Mouse (Mus musculus) embryonic facial prominence, embryonic 15.5 days (tissue): ENCODE results near the gene Lifr. TPM values are rescaled to one million over a fixed set of nuclear protein-coding genes. Genes with fewer than 3 reads are reported as not detected.

Experiments
- ATAC-seq: fragments of 200-750 bp; cut with Nextera tagmentation; 2 replicates; pipeline ENCODE4 v1.8.0; 2017; ENCODE audit warnings: low read depth, moderate TSS enrichment; ENCODE audit not compliant: insufficient number of reproducible peaks, low FRiP score, low TSS enrichment
- H3K27ac ChIP-seq: fragments of 300-500 bp; sonication (generic); replicated peaks from 2 replicates; pipeline ENCODE4 v1.5.1; 2015; ENCODE audit warnings: mild to moderate bottlenecking, inconsistent platforms
- H3K27me3 ChIP-seq: fragments of 300-500 bp; sonication (generic); 2 replicates; pipeline ENCODE4 v1.6.1; 2015; ENCODE audit warnings: inconsistent platforms
- H3K36me3 ChIP-seq: fragments of 300-500 bp; sonication (generic); 2 replicates; pipeline ENCODE4 v1.6.1; 2015; ENCODE audit warnings: mild to moderate bottlenecking, inconsistent platforms
- H3K4me1 ChIP-seq: fragments of 300-500 bp; sonication (generic); 2 replicates; pipeline ENCODE4 v1.6.1; 2015; ENCODE audit warnings: inconsistent platforms
- H3K4me2 ChIP-seq: fragments of 300-500 bp; sonication (generic); replicated peaks from 2 replicates; pipeline ENCODE4 v1.6.1; 2015; ENCODE audit warnings: mild to moderate bottlenecking, inconsistent platforms
- H3K4me3 ChIP-seq: fragments of 300-500 bp; sonication (generic); replicated peaks from 2 replicates; pipeline ENCODE4 v1.5.1; 2015; ENCODE audit warnings: mild to moderate bottlenecking, inconsistent platforms
- H3K9ac ChIP-seq: fragments of 300-500 bp; sonication (generic); 2 replicates; pipeline ENCODE4 v1.6.1; 2015; ENCODE audit warnings: inconsistent platforms
- H3K9me3 ChIP-seq: fragments of 300-500 bp; sonication (generic); replicated peaks from 2 replicates; pipeline ENCODE4 v1.6.1; 2016; ENCODE audit warnings: inconsistent platforms
- WGBS: fragments of 180-500 bp; shearing (Covaris S2); methylation state at CpG from one replicate; pipeline ENCODE4 v1.1.7; 2015; 5-methylcytosine and 5-hydroxymethylcytosine counted together
- polyA plus RNA-seq: library from polyadenylated mRNA; unstranded; fragments of >200 nt; fragmentation: Nextera tagmentation; extraction: Ambion mirVana; gene quantifications from 2 replicates; pipeline ENCODE4 v1.2.1, GENCODE M21; 2015

The Lifr gene
- polyA plus RNA-seq, 1 experiment from 2014 or later: 27.7 TPM

DNA sequence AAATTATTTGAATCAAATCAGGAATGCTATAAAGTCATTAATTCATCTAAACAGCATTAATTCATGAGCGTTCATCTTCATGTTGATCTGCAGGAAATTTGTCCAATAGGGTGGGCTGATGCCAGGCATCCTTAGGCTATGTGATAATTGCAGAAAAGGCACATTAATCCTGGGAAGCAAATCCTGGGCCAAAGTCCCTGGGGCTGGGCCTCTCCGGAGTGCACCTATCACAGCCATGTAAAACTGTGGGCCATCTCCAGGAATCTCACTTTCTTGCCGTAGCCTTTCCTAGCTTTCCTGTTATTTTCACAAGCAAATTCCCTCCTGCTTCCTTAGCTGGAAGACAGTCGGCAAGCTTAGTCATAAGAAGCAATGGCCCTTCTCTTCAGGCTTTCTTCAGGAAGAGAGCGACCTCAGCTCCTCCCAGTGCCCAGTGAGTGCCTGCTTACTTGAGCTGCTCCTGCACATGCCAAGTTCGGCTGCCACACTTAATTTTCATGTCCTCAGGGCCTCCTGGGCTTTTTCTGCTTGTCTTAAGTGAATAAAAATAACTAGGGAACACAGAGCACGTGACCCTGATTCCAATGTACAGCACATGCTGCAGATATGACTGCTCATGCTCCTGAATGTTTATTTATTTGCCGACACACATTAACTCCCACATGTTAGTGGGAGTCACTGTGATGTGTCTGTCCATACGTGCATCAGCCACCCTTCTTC is 26.7 kb upstream of the Lifr start:
- Histone ChIP-seq H3K9me3 (no peaks in the 10 kb centered on the region), H3K27me3 (no peaks in the 10 kb centered on the region), H3K4me3 (no peak overlapping the region), H3K36me3 (no peaks in the 10 kb centered on the region), H3K27ac (no peak overlapping the region), H3K4me2 (no peak overlapping the region), H3K9ac (no peak overlapping the region), H3K4me1 (peaks cover 5% of the 10 kb centered on the region; the same call in 1 of the 2 replicates)
- WGBS: 52% methylated on average over 9 of the region's 9 CpGs
- no peak for ATAC-seq

DNA sequence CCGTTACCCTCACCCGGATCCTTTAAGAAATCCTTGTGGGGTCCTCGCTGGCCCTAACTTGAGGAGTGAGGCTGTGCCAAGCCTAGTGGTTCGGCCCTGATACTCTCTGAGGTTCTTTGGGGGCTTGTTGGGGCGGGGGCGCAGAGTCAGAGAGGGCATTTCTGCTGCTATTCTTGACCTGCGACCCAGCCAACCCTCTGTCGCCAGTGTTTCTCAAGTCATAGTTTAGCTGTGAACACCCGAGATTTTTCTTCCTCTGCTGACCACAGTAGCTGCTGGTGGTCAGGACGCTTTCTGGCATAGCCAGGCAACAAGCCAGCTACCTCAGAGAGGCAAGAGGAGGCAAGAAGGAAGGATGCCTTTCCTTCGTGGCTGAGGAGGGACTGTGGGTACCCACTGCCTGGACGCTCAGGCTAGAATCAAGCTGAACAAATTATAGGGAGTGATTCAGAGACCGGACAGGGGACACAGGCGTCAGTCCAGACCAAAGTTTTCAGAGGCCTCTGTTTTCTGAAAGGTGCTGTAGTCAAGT is 25.4 kb upstream of the Lifr start:
- Histone ChIP-seq H3K27ac (no peak overlapping the region), H3K9me3 (no peaks in the 10 kb centered on the region), H3K36me3 (no peaks in the 10 kb centered on the region), H3K4me3 (no peak overlapping the region), H3K9ac (no peak overlapping the region), H3K4me1 (peaks cover 7% of the 10 kb centered on the region; the same call in 1 of the 2 replicates), H3K4me2 (no peak overlapping the region), H3K27me3 (no peaks in the 10 kb centered on the region)
- ATAC-seq: peak; percentile 65; the same call in 1 of the 2 replicates
- 82% methylated on average over 14 of the region's 14 CpGs for WGBS

- ATAC-seq: no peak
- Histone ChIP-seq H3K27me3 (no peaks in the 10 kb centered on the region), H3K27ac (no peak overlapping the region), H3K9ac (no peak overlapping the region), H3K4me3 (no peak overlapping the region), H3K9me3 (no peaks in the 10 kb centered on the region), H3K4me2 (no peak overlapping the region), H3K4me1 (peaks cover 7% of the 10 kb centered on the region; the same call in 1 of the 2 replicates), H3K36me3 (no peaks in the 10 kb centered on the region)
- 79% methylated on average over 5 of the region's 5 CpGs for WGBS
These were observed 24.8 kb upstream of the Lifr start for GRCm38 (mm10) chr15:7065624-7066023.

DNA sequence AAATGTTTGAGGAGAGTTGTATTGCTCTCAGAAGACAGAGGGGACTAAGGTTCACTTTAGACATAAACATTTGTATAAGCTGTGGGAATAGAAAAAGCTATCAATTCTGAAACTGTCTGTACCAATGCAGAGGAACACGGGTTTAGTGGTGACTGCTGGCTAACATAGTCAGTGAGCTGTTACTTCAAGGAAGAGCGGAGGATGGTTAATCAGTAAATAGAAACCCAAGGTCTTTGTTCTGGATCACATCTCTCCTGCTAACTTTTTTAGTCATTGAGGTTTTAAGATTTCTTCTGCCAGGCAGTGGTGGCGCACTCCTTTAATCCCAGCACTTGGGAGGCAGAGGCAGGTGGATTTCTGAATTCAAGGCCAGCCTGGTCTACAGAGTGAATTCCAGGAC is 23.7 kb upstream of the Lifr start:
- no peak overlapping the region for H3K4me2 ChIP-seq
- H3K4me1 ChIP-seq: peaks cover 7% of the 10 kb centered on the region; the same call in 1 of the 2 replicates
- H3K27me3 ChIP-seq: no peaks in the 10 kb centered on the region
- WGBS: 89% methylated on average over 3 of the region's 3 CpGs
- no peaks in the 10 kb centered on the region for H3K9me3 ChIP-seq
- H3K36me3 ChIP-seq: no peaks in the 10 kb centered on the region
- H3K4me3 ChIP-seq: no peak overlapping the region
- no peak overlapping the region for H3K27ac ChIP-seq
- no peak for ATAC-seq
- H3K9ac ChIP-seq: no peak overlapping the region

- ATAC-seq: no peak
- Histone ChIP-seq H3K27me3 (no peaks in the 10 kb centered on the region), H3K9me3 (no peaks in the 10 kb centered on the region), H3K4me3 (no peak overlapping the region), H3K27ac (no peak overlapping the region), H3K9ac (no peak overlapping the region), H3K36me3 (no peaks in the 10 kb centered on the region), H3K4me1 (0 out of 2 replicates have a peak, but pooled peaks cover 2% of the 10 kb centered on the region), H3K4me2 (no peak overlapping the region)
- 55% methylated on average over 7 of the region's 7 CpGs for WGBS
These were observed 21.0 kb upstream of the Lifr start for GRCm38 (mm10) chr15:7069374-7069773.

DNA sequence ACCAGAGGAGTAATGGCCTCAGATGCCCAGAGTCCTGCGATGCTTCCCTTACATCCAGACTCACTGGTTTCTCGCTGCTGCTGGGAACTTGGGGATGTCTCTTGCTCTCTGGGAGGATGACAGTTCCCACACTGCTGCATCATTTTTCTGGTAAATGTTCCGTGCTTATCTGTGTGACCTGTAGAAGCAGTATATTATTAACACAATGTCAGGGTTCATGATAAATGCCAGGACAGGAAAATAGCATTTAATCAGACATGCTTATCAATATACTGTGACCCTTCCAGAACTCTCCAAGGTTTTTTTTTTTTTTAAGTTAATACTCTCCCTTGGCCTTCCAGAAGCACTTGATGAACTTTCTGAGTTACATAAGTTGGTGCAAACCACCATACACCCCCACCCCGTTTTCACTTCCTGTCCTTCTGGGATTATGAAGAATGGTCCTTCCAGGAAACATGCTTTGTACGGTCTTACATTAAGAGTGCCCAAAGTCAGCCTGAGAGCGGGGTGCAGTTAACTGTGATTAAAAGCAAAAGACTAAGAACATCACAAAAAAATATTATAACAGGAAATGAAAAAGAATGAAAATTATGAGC is 20.1 kb upstream of the Lifr start:
- no peak overlapping the region for H3K4me3 ChIP-seq
- H3K4me2 ChIP-seq: no peak overlapping the region
- H3K36me3 ChIP-seq: no peaks in the 10 kb centered on the region
- 0 out of 2 replicates have a peak, but pooled peaks cover 5% of the 10 kb centered on the region for H3K4me1 ChIP-seq
- 64% methylated on average over 6 of the region's 6 CpGs for WGBS
- no peaks in the 10 kb centered on the region for H3K9me3 ChIP-seq
- H3K27ac ChIP-seq: no peak overlapping the region
- no peaks in the 10 kb centered on the region for H3K27me3 ChIP-seq
- no peak overlapping the region for H3K9ac ChIP-seq
- ATAC-seq: no peak

DNA sequence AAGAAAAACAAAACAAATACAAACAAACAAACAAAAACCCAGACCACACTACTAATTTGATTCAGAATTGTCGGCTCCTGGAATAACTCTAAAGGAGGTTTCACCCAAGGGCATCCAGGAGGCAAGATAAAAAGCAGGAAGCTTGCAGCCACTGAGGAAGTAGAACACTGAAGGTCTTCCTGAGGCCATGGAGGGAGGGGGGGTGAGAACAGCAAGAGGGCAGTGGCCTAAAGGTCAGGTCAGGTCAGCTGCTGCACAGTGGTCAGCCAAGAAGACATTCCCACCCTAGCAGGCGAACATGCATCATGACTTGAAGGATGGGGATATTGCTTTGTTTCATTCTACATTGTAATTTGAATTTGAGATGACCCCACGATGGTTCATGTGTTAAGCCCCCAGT is 17.1 kb upstream of the Lifr start:
- Histone ChIP-seq H3K4me2 (no peak overlapping the region), H3K4me3 (no peak overlapping the region), H3K27ac (no peak overlapping the region), H3K9me3 (no peaks in the 10 kb centered on the region), H3K4me1 (0 out of 2 replicates have a peak, but pooled peaks cover 7% of the 10 kb centered on the region), H3K27me3 (no peaks in the 10 kb centered on the region), H3K36me3 (no peaks in the 10 kb centered on the region), H3K9ac (no peak overlapping the region)
- no peak for ATAC-seq
- 53% methylated on average over 3 of the region's 3 CpGs for WGBS

GRCm38 (mm10) chr15:7075185-7075584 is 15.2 kb upstream of the Lifr start:
- no peaks in the 10 kb centered on the region for H3K9me3 ChIP-seq
- H3K4me2 ChIP-seq: no peak overlapping the region
- H3K4me3 ChIP-seq: no peak overlapping the region
- no peaks in the 10 kb centered on the region for H3K36me3 ChIP-seq
- H3K27ac ChIP-seq: no peak overlapping the region
- ATAC-seq: no peak
- WGBS: 79% methylated on average over 6 of the region's 6 CpGs
- 0 out of 2 replicates have a peak, but pooled peaks cover 4% of the 10 kb centered on the region for H3K4me1 ChIP-seq
- no peaks in the 10 kb centered on the region for H3K27me3 ChIP-seq
- no peak overlapping the region for H3K9ac ChIP-seq

DNA sequence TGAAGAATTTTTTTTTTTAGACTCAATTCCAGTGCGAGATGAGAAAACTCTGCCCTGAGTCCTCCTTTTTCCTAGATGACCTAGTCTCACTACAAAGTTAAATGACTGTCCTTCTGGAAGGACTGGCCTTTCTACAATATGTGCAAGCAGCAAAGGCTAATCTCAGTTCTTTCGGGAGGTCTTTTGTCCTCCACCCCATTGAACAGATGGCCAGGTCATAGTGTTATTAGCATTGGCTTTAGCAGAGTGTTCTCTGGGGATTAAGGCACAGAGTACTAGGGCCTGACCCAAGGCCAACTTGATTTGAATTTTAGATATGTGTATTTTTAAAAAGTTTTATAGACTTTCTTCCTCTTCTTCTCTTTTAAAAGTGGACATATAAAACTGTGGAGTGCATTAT is 12.1 kb upstream of the Lifr start:
- Histone ChIP-seq H3K27me3 (no peaks in the 10 kb centered on the region), H3K27ac (no peak overlapping the region), H3K4me1 (peaks cover 12% of the 10 kb centered on the region; the same call in 1 of the 2 replicates), H3K9me3 (no peaks in the 10 kb centered on the region), H3K4me3 (no peak overlapping the region), H3K9ac (no peak overlapping the region), H3K4me2 (no peak overlapping the region), H3K36me3 (no peaks in the 10 kb centered on the region)
- 76% methylated on average over 2 of the region's 2 CpGs for WGBS
- ATAC-seq: no peak

GRCm38 (mm10) chr15:7079631-7080337 is 10.6 kb upstream of the Lifr start:
- H3K27ac ChIP-seq: no peak overlapping the region
- H3K36me3 ChIP-seq: no peaks in the 10 kb centered on the region
- no peaks in the 10 kb centered on the region for H3K9me3 ChIP-seq
- H3K9ac ChIP-seq: no peak overlapping the region
- H3K4me2 ChIP-seq: no peak overlapping the region
- 93% methylated on average over 4 of the region's 4 CpGs for WGBS
- H3K27me3 ChIP-seq: no peaks in the 10 kb centered on the region
- no peak overlapping the region for H3K4me3 ChIP-seq
- ATAC-seq: no peak
- peaks cover 15% of the 10 kb centered on the region; the same call in 1 of the 2 replicates for H3K4me1 ChIP-seq

DNA sequence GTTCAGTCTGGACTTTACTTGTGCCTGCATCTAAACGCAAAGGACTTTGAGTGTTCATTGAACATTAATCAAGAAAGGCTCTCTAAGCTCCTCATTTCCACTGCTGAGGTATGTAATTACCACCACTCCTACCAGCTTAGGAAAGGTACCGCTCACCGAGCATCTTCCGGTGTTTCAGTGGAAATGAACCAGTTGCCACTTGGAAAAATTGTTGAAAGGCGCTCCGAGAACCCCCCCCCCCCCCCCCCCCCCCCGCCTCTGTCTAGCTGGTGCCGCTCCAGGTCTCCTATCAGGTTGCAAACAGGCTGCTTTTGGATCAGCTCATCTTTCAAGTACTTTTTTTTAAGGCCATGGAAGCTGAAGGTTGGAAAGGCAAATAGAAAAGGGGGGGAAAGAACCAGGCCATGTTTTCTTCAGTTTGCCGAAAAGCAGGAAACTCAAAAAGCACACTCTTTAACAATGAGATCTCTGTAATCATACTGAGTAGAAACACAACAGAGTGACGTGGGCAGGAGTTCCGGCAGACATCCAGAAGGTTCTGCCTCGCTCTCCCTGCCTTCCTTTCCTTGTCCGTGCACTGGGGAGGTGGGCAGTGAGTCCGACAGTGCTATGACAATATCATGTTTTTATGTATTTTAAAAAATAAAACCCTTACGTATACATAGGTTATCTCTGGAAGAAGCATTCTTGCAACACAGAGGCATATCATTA is 9.3 kb upstream of the Lifr start:
- Histone ChIP-seq H3K4me1 (peaks cover 19% of the 10 kb centered on the region; the same call in 1 of the 2 replicates), H3K27me3 (no peaks in the 10 kb centered on the region), H3K4me3 (no peak overlapping the region), H3K9ac (no peak overlapping the region), H3K4me2 (no peak overlapping the region), H3K27ac (no peak overlapping the region), H3K9me3 (no peaks in the 10 kb centered on the region), H3K36me3 (no peaks in the 10 kb centered on the region)
- ATAC-seq: no peak
- WGBS: 35% methylated on average over 14 of the region's 15 CpGs
